ENCODE assay signal across 8 mouse cellular contexts in the genomic region with DNA sequence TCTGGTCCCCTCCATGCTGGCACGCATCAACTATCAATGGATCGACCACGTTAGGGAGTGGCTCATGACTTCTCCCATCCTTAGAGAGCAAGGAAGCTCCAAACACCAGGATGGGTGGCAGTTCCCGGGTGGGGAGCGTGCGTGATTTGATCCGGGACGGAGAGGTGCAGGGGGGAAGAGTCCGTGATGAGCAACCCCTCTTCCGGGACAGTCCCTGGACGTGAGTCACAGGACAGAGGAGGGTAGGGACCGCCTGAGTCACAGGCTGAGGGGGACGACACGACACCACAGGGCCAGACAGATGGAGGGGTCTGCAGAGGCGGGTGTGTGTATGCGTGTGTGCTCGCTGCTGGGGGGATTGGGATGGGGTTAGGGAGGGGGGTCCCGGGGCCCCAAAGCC. TPM values are rescaled to one million over a fixed set of nuclear protein-coding genes. Genes with fewer than 3 reads are reported as not detected.
A peak's percentile ranks its signal among the peaks of the same experiment; 100 is the strongest.
DNase-seq lines count a peak whose midpoint lies in the region; ATAC-seq and TF ChIP-seq lines count a peak whose summit lies in the region.

No protein-coding gene starts in this region.

- ATAC-seq in limb, embryonic 11.5 days (ENCODE audit: insufficient number of reproducible peaks, low FRiP score, low TSS enrichment, low read depth) = peak; percentile 82
- ATAC-seq in midbrain, postnatal 0 days (ENCODE audit: low FRiP score) = peak; percentile 75

- no peak for TF ChIP-seq CTCF in bone marrow, adult 2 months (IDR thresholded peaks at IDR 0.05; ENCODE audit: control insufficient read depth, insufficient read depth, low read length)
- no peak for TF ChIP-seq CTCF in midbrain, postnatal 0 days (IDR thresholded peaks at IDR 0.05)

- DNase-seq in layer of hippocampus, postnatal 10 days (ENCODE audit: low spot score in 2 of 2) = peak; percentile 51 to 52
- DNase-seq in layer of hippocampus, adult 9-11 months = no peak
- peak; percentile 50 for DNase-seq in ES-CJ7 (ENCODE audit: low read depth, low spot score)
- DNase-seq in frontal cortex, postnatal 25 days (ENCODE audit: low spot score in 2 of 2) = peak; percentile 5 to 23
- no peak for DNase-seq in limb, embryonic 11.5 days (ENCODE audit: low spot score)
- DNase-seq in midbrain, postnatal 0 days (ENCODE audit: low spot score) = peak; percentile 2
- no peak for DNase-seq in kidney, adult 8-10 months

- no peaks in the 10 kb centered on the region for H3K9me3 ChIP-seq in limb, embryonic 11.5 days (ENCODE audit: control insufficient read depth, low read length)
- H3K9me3 ChIP-seq in midbrain, postnatal 0 days (ENCODE audit: low read length) = no peaks in the 10 kb centered on the region

- no peak overlapping the region for H3K27ac ChIP-seq in bone marrow, adult 2 months (ENCODE audit: control insufficient read depth, insufficient read depth, low read depth, low read length, poor library complexity)
- 0 out of 2 replicates have a peak overlapping the region, but pooled peaks have one; percentile 47 for H3K27ac ChIP-seq in limb, embryonic 11.5 days (replicated peaks; ENCODE audit: low read depth, low read length)
- peak overlapping the region; percentile 89; the same call in 1 of the 2 replicates for H3K27ac ChIP-seq in midbrain, postnatal 0 days (ENCODE audit: low read depth, low read length)

- H3K27me3 ChIP-seq in limb, embryonic 11.5 days (ENCODE audit: control insufficient read depth, insufficient read depth, low read length) = no peaks in the 10 kb centered on the region
- no peaks in the 10 kb centered on the region for H3K27me3 ChIP-seq in midbrain, postnatal 0 days (ENCODE audit: insufficient read depth, low read length)

- under 1% methylated on average over 18 of the region's 18 CpGs for WGBS in bone marrow, adult 2 months
- 0% methylated on average over 18 of the region's 18 CpGs for WGBS in limb, embryonic 11.5 days
- 2% methylated on average over 15 of the region's 18 CpGs for WGBS in midbrain, postnatal 0 days

- peak overlapping the region; percentile 67 for H3K4me3 ChIP-seq in bone marrow, adult 2 months (replicated peaks; ENCODE audit: control insufficient read depth, low read depth, low read length)
- peak overlapping the region; percentile 78 for H3K4me3 ChIP-seq in limb, embryonic 11.5 days (ENCODE audit: low read depth, low read length)
- H3K4me3 ChIP-seq in midbrain, postnatal 0 days (ENCODE audit: low read depth, low read length) = peak overlapping the region; percentile 82

- no peak for TF ChIP-seq POLR2A in bone marrow, adult 2 months (IDR thresholded peaks at IDR 0.05; ENCODE audit: borderline replicate concordance, control insufficient read depth, low read depth, low read length)

- no peaks in the 10 kb centered on the region for H3K4me1 ChIP-seq in bone marrow, adult 2 months (ENCODE audit: control insufficient read depth, insufficient read depth, low read length)
- H3K4me1 ChIP-seq in limb, embryonic 11.5 days (ENCODE audit: control insufficient read depth, insufficient read depth, low read length) = 0 out of 2 replicates have a peak, but pooled peaks cover 3% of the 10 kb centered on the region
- peaks cover 4% of the 10 kb centered on the region; the same call in 1 of the 2 replicates for H3K4me1 ChIP-seq in midbrain, postnatal 0 days (ENCODE audit: insufficient read depth, low read length)

- H3K36me3 ChIP-seq in limb, embryonic 11.5 days (ENCODE audit: control insufficient read depth, insufficient read depth, low read length) = no peaks in the 10 kb centered on the region
- H3K36me3 ChIP-seq in midbrain, postnatal 0 days (ENCODE audit: insufficient read depth, low read length) = no peaks in the 10 kb centered on the region

- H3K9ac ChIP-seq in limb, embryonic 11.5 days (ENCODE audit: low read length) = peak overlapping the region; percentile 81
- peak overlapping the region; percentile 83 for H3K9ac ChIP-seq in midbrain, postnatal 0 days (replicated peaks; ENCODE audit: low read length, poor library complexity, severe bottlenecking)

- peak overlapping the region; percentile 92 for H3K4me2 ChIP-seq in limb, embryonic 11.5 days (ENCODE audit: low read depth, severe bottlenecking)
- H3K4me2 ChIP-seq in midbrain, postnatal 0 days (ENCODE audit: low read depth, low read length, poor library complexity, severe bottlenecking) = peak overlapping the region; percentile 83

RNA-seq across cellular contexts. Expression of a gene that starts 0.7 kb away (rescaled TPM):
- total RNA-seq in layer of hippocampus, postnatal 10 days (2021) = 100 to 1,000 TPM; 113 to 115 TPM
- polyA plus RNA-seq in bone marrow, adult 2 months (2011; ENCODE audit: insufficient read depth, insufficient read length, low replicate concordance, missing spikeins) = 23.6 and 44.9 TPM in 2 replicates
- polyA plus RNA-seq in limb, embryonic 11.5 days (2014; fragmentation: Nextera tagmentation; extraction: Ambion mirVana) = 131 and 142 TPM in 2 replicates
- total RNA-seq in midbrain, postnatal 0 days (2014; rRNA removed) = 65.4 and 82.6 TPM in 2 replicates
- 43.0 and 46.5 TPM in 2 replicates for polyA plus RNA-seq in midbrain, postnatal 0 days (2015; fragmentation: Nextera tagmentation; extraction: Ambion mirVana)

Comparison
In these comparisons a context has a peak if more than half of its experiments do, and no peak if none do; other contexts are left out.
1. DNase-seq: peak in layer of hippocampus, postnatal 10 days (2 of 2), ES-CJ7 (single experiment), frontal cortex, postnatal 25 days (2 of 2) and midbrain, postnatal 0 days (single experiment); none in layer of hippocampus, adult 9-11 months (single experiment), limb, embryonic 11.5 days (single experiment) and kidney, adult 8-10 months (0 of 2).
2. Peak in every context shown above with its lines, with median percentiles within 50 percentile points of each other: H3K4me3 ChIP-seq.